Mouse (Mus musculus) kidney, adult 2 months (tissue): ENCODE measurements around the gene Dagla.

ENCODE experiments used
- CTCF ChIP-seq: fragments of 200-500 bp; conservative IDR thresholded peaks from 2 replicates; pipeline ENCODE4 v1.5.1; 2011; ENCODE audit warnings: low read depth, mild to moderate bottlenecking, control low read depth, low read length, moderate library complexity, mixed read lengths; ENCODE audit not compliant: insufficient read depth, insufficient read length
- POLR2A ChIP-seq: fragments of 200-500 bp; IDR thresholded peaks from one replicate; pipeline ENCODE4 v1.6.1; 2011; ENCODE audit warnings: low read depth, low read length, control low read depth

DNA sequence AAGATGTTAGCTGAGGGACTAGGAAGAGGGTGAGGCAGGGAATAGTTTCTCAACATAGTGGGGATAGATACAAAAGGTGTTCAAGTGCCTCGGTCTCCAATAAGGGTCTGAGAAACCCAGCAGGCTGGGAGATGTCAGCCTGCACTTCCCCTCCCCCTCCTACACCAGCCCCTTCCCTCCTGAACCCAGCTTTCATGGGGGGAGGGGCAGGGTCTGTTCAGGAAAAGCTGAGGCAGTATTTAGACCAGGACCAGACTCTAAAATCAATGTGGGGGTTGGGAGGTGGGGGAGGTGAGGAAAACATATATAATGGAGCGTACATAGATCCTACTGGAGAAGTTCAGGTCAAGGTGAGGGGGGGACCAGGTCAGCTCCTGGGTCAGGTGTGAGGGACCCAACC is 65.3 kb downstream of the Dagla start:
- TF ChIP-seq POLR2A (no peak), CTCF (no peak)
